Mouse (Mus musculus): ENCODE results near the gene Vopp1. TPM values are rescaled to one million over a fixed set of nuclear protein-coding genes. Genes with fewer than 3 reads are reported as not detected.
A peak's percentile ranks its signal among the peaks of the same experiment; 100 is the strongest.
"Not testable (repeated sequence)": the region's sequence is repeated elsewhere in the genome, so short reads cannot be mapped to it uniquely, and the experiment has no call there.

Gene Vopp1
- polyA plus RNA-seq, 1 experiment: 83.2 TPM

DNA sequence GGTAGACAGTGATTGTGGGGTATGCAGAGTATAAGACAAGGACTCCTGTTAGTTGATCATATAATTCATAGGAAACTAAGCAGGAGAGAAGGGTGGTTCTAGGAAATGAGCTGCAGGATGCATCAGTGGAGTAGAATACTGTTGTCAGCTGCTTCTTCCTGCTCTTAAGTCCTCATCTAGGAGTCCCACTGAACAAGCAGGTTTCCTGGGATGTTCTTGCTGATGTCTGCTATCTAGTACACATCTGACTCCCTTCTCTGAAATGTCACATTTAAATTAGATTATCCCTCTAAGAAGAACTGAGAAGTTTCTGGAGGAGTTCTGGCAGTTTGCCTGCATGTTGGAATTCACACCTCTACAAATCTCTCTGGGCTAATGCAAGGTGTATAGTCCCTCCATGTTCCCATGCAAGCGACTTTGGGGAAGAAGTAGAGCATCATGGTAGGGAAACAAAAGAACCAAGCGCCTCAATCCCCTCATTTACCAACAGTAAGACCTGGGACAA is 10.5 kb downstream of the Vopp1 start:
- peaks cover 2% of the 10 kb centered on the region; the same call in 1 of the 2 replicates for H3K4me1 ChIP-seq (ENCODE audit: control insufficient read depth, insufficient read depth, low read length)
- no peak overlapping the region for H3K4me3 ChIP-seq (ENCODE audit: insufficient read depth, low read length)
- H3K27ac ChIP-seq (ENCODE audit: insufficient read depth, low read length): no peak overlapping the region
- TF ChIP-seq CTCF (IDR thresholded peaks at IDR 0.05; ENCODE audit: extremely low read depth, insufficient read depth, low read length) (no peak), POLR2A (IDR thresholded peaks at IDR 0.05; ENCODE audit: extremely low read depth, insufficient read depth, low read length) (no peak)

GRCm38 (mm10) chr6:57811748-57812730 is 12.9 kb downstream of the Vopp1 start:
- Histone ChIP-seq H3K4me1 (ENCODE audit: control insufficient read depth, insufficient read depth, low read length) (peaks cover 2% of the 10 kb centered on the region; the same call in 1 of the 2 replicates), H3K27ac (ENCODE audit: insufficient read depth, low read length) (no peak overlapping the region), H3K4me3 (ENCODE audit: insufficient read depth, low read length) (no peak overlapping the region)
- TF ChIP-seq CTCF (IDR thresholded peaks at IDR 0.05; ENCODE audit: extremely low read depth, insufficient read depth, low read length): no peak
- no peak for TF ChIP-seq POLR2A (IDR thresholded peaks at IDR 0.05; ENCODE audit: extremely low read depth, insufficient read depth, low read length)

- no peak overlapping the region for H3K4me3 ChIP-seq (ENCODE audit: insufficient read depth, low read length)
- H3K27ac ChIP-seq (ENCODE audit: insufficient read depth, low read length): no peak overlapping the region
- H3K4me1 ChIP-seq (ENCODE audit: control insufficient read depth, insufficient read depth, low read length): no peaks in the 10 kb centered on the region; the same call in 1 of the 2 replicates
- TF ChIP-seq CTCF (IDR thresholded peaks at IDR 0.05; ENCODE audit: extremely low read depth, insufficient read depth, low read length): no peak
- TF ChIP-seq POLR2A (IDR thresholded peaks at IDR 0.05; ENCODE audit: extremely low read depth, insufficient read depth, low read length): no peak
Measured at GRCm38 (mm10) chr6:57805218-57806069, 19.5 kb downstream of the Vopp1 start.

- H3K4me1 ChIP-seq (ENCODE audit: control insufficient read depth, insufficient read depth, low read length): peaks cover 2% of the 10 kb centered on the region; the same call in 1 of the 2 replicates
- TF ChIP-seq POLR2A (IDR thresholded peaks at IDR 0.05; ENCODE audit: extremely low read depth, insufficient read depth, low read length) (no peak), CTCF (IDR thresholded peaks at IDR 0.05; ENCODE audit: extremely low read depth, insufficient read depth, low read length) (no peak)
- H3K4me3 ChIP-seq (ENCODE audit: insufficient read depth, low read length): no peak overlapping the region
- no peak overlapping the region for H3K27ac ChIP-seq (ENCODE audit: insufficient read depth, low read length)
Measured at GRCm38 (mm10) chr6:57803130-57803529, 21.8 kb downstream of the Vopp1 start.

- Histone ChIP-seq H3K4me1 (ENCODE audit: control insufficient read depth, insufficient read depth, low read length) (peaks cover 7% of the 10 kb centered on the region), H3K27ac (ENCODE audit: insufficient read depth, low read length) (no peak overlapping the region), H3K4me3 (ENCODE audit: insufficient read depth, low read length) (no peak overlapping the region)
- TF ChIP-seq POLR2A (IDR thresholded peaks at IDR 0.05; ENCODE audit: extremely low read depth, insufficient read depth, low read length): no peak
- no peak for TF ChIP-seq CTCF (IDR thresholded peaks at IDR 0.05; ENCODE audit: extremely low read depth, insufficient read depth, low read length)
Measured at GRCm38 (mm10) chr6:57798986-57799385, 26.0 kb downstream of the Vopp1 start.

DNA sequence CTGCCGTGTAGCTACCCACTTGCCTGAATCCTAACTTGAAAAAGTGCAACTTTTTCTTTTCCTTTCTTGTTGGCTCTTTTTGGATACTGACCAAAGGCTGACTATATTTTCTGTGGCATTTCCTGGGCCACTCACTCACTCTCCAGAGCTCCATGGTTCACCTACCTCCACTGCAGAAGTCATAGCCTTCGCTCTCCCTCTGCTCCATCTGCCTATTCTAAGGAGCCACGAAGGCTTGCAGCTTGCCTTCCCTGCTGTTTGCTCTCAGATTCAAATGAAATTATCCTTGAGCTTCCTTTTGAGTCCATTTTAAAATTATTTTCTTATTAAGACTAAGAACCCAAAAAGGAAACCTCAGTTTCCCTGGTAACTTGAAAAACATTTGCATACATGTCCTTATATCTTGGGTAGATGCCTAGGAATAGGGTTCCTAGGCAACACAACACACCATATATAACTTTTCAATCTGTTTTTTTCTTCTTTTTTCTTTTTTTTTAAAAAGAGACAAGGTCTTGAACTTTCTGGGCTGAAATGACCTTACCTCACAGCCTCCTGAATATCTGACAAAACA is 28.0 kb downstream of the Vopp1 start:
- Histone ChIP-seq H3K4me3 (ENCODE audit: insufficient read depth, low read length) (no peak overlapping the region), H3K27ac (ENCODE audit: insufficient read depth, low read length) (peak overlapping the region; percentile 8), H3K4me1 (ENCODE audit: control insufficient read depth, insufficient read depth, low read length) (peaks cover 7% of the 10 kb centered on the region)
- TF ChIP-seq POLR2A (IDR thresholded peaks at IDR 0.05; ENCODE audit: extremely low read depth, insufficient read depth, low read length) (no peak), CTCF (IDR thresholded peaks at IDR 0.05; ENCODE audit: extremely low read depth, insufficient read depth, low read length) (no peak)

GRCm38 (mm10) chr6:57795835-57796234 is 29.1 kb downstream of the Vopp1 start:
- peaks cover 7% of the 10 kb centered on the region for H3K4me1 ChIP-seq (ENCODE audit: control insufficient read depth, insufficient read depth, low read length)
- peak overlapping the region; percentile 8 for H3K27ac ChIP-seq (ENCODE audit: insufficient read depth, low read length)
- no peak for TF ChIP-seq POLR2A (IDR thresholded peaks at IDR 0.05; ENCODE audit: extremely low read depth, insufficient read depth, low read length)
- TF ChIP-seq CTCF (IDR thresholded peaks at IDR 0.05; ENCODE audit: extremely low read depth, insufficient read depth, low read length): no peak
- H3K4me3 ChIP-seq (ENCODE audit: insufficient read depth, low read length): no peak overlapping the region

DNA sequence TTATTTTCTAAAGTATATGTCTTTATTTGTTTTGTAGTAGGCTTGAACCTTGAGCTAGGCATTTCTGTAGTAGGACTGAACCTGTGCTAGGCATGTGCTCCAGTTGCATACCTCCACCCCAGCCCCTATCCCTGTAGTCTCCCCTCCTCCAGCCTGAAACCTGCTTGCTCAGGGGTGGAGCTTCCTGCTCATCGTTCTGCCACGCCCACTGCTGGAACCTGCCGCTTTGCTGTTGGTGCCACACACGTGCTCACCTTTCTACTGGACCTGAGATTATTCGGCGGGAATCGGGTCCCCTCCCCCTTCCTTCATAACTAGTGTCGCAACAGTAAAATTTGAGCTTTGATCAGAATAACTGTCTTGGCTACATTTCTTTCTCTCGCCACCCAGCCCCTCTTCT is 32.1 kb downstream of the Vopp1 start:
- H3K4me1 ChIP-seq (ENCODE audit: control insufficient read depth, insufficient read depth, low read length); H3K4me3 ChIP-seq (ENCODE audit: insufficient read depth, low read length); H3K27ac ChIP-seq (ENCODE audit: insufficient read depth, low read length): not testable (repeated sequence)

GRCm38 (mm10) chr6:57790542-57790941 is 34.4 kb downstream of the Vopp1 start:
- Histone ChIP-seq H3K27ac (ENCODE audit: insufficient read depth, low read length) (no peak overlapping the region), H3K4me1 (ENCODE audit: control insufficient read depth, insufficient read depth, low read length) (no peaks in the 10 kb centered on the region), H3K4me3 (ENCODE audit: insufficient read depth, low read length) (no peak overlapping the region)
- TF ChIP-seq CTCF (IDR thresholded peaks at IDR 0.05; ENCODE audit: extremely low read depth, insufficient read depth, low read length) (no peak), POLR2A (IDR thresholded peaks at IDR 0.05; ENCODE audit: extremely low read depth, insufficient read depth, low read length) (no peak)
